Mouse (Mus musculus) kidney, adult 11 months (tissue): ENCODE data around the gene Olfr794.

Experiments
- DNase-seq: peaks from one replicate; pipeline ENCODE4 v3.0.0; 2022

The Olfr794 gene

DNA sequence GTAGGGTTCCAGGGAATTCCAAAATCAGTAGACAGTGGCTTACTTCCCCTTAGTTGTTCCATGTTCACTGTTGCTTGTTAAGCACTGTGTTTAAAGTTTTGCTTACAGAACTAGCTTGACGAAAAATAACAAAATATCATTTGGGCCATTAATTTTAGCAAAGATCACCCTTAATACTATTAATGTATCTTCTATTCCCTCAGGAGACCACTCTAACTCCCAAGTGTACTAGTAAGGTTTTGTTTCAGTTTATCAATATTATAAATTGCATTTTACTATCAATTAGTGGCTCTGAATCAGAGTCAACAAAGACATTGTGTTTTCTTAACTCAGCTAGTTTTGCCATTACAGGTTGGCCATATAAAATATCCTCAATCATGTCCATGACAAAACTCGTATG, at the start of gene Olfr794:
Gene Olfr794, plus strand, starts transcription at position 301 of the 400 bp plus-strand sequence.
- DNase-seq: no peak

DNA sequence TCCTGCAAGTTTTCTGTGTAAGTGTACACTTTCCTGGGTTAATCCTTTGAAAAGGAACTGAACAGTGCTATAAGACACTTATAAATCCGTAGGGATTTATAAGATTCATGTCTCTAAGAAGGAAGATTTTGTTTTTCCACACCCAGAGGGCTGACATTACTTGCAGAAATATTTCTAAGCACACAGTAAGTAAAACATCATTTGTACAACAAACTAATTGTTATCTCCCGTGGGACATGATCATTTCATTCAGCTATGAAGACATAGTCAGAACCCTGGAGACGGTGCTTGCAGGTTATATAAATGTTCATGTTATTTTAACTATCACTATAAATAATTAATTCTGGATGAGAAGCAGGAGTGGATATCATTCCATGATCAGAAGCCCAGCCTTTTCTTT, 46.0 kb upstream of the Olfr794 start, which contains the start of gene Olfr791:
Gene Olfr791, plus strand, starts transcription at position 301 of the 400 bp plus-strand sequence.
- no peak for DNase-seq

DNA sequence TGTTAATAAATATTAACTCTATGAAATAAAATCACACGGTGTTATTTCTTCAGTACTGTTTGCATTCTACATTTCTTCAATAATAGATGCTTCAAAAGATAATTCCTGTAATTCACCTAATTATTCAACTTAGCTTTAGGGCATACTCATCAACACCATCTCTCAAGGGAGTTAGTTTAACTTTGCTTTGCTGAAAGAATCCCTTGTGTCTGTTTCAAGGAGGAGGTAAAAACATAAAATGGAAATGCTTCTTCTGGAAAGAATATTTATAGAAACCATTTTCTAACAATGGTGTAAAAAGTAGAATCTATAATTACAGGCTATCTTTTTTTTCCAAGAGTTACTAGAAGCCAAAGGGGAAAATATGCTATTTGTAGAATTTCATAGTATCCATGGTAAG, 28.6 kb upstream of the Olfr794 start, which contains the start of gene Olfr792:
Gene Olfr792, plus strand, starts transcription at position 301 of the 400 bp plus-strand sequence.
- no peak for DNase-seq

DNA sequence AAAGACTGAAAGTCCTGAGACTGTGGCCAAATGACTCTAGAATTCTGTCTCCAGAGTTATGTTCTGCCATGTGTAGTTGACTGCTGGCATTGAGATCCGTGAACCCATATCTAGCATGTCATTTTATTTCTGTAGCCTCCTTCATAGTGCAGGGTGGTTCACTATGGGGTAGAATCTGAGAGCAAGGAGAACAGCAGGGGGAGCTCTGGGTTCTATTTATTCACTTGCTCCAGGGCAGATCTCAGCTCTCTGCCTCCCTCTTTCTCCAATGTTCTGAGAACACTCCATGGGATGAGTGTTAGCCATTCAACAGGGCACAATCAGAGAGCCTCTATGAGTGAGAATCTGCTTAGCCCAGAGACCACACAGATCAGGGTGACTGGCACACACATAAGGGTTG, 18.1 kb upstream of the Olfr794 start:
- no peak for DNase-seq

DNA sequence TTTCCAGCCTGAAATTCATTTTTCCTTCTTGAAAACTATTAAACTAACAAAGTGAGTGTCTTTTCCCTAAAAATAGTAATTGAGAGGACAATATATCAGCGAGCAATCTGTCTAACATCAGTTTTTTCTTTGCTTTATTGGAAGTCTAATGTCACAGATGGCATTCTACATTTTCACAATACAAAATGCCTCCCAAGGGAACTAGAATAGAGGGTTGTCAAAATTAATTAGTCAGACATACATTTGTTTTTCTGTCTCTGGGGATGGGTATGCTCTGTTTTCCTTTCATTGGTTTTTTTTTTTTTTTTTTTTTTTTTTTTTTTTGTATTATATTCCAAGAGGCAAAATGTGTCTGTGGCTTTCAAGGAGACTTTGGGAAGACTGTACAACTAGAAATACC, 9.6 kb downstream of the Olfr794 start:
- DNase-seq: no peak

DNA sequence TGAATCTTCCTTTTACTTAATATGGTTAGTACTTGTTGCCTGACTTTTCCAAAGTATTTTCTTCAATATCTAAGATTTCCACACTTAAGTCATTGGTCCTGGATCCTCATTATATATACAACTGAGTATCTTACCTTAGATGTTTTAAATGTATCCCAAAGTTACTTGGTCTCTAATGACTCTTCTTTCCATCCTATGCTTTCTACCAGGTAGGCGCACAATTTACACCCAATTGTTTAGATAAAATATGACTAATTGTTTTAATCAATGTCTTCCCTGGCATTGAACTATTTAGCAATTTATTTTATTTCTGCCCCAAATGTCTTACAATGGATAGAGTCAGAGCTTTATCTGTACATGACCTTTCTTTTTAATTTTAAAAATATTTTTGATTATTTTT, 45.0 kb downstream of the Olfr794 start, which contains the start of gene Olfr796:
Gene Olfr796, minus strand, starts transcription at position 101 of the 400 bp plus-strand sequence.
- DNase-seq: no peak

DNA sequence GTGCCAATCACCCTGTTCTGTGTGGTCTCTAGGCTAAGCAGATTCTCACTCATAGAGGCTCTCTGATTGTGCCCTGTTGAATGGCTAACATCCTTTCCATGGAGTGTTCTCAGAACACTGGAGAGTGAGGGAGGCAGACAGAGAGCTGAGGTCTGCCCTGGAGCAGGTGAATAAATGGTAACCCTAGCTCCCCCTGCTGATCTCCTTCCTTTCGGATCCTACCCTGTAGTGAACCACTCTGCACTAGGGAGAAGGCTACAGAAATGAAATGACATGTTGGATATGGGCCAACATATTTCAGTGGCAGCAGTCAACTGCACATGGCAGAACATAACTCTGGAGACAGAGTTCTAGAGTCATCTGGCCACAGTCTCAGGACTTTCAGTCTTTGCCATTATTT, 54.3 kb downstream of the Olfr794 start:
- DNase-seq: no peak
